Mouse (Mus musculus) embryonic facial prominence, embryonic 13.5 days (tissue): ENCODE results near the gene Etv4. TPM values are rescaled to one million over a fixed set of nuclear protein-coding genes. Genes with fewer than 3 reads are reported as not detected.
A peak's percentile ranks its signal among the peaks of the same experiment; 100 is the strongest.

Experiments
- ATAC-seq: fragments of 200-750 bp; cut with Nextera tagmentation; 2 replicates; pipeline ENCODE4 v1.8.0; 2017; ENCODE audit warnings: low read depth; ENCODE audit not compliant: insufficient number of reproducible peaks, insufficient read depth, low FRiP score, low TSS enrichment
- H3K27ac ChIP-seq: fragments of 300-500 bp; sonication (generic); 2 replicates; pipeline ENCODE4 v1.5.1; 2015; ENCODE audit warnings: moderate library complexity, mild to moderate bottlenecking, inconsistent platforms
- H3K27me3 ChIP-seq: fragments of 300-500 bp; sonication (generic); 2 replicates; pipeline ENCODE4 v1.6.1; 2015; ENCODE audit warnings: mild to moderate bottlenecking, inconsistent platforms
- H3K36me3 ChIP-seq: fragments of 300-500 bp; sonication (generic); 2 replicates; pipeline ENCODE4 v1.6.1; 2015; ENCODE audit warnings: mild to moderate bottlenecking, inconsistent platforms
- H3K4me1 ChIP-seq: fragments of 300-500 bp; sonication (generic); 2 replicates; pipeline ENCODE4 v1.6.1; 2015; ENCODE audit warnings: inconsistent platforms
- H3K4me2 ChIP-seq: fragments of 300-500 bp; sonication (generic); 2 replicates; pipeline ENCODE4 v1.6.1; 2015; ENCODE audit warnings: moderate library complexity, mild to moderate bottlenecking, inconsistent platforms
- H3K4me3 ChIP-seq: fragments of 300-500 bp; sonication (generic); 2 replicates; pipeline ENCODE4 v1.5.1; 2015; ENCODE audit warnings: mild to moderate bottlenecking, inconsistent platforms
- H3K9ac ChIP-seq: fragments of 300-500 bp; sonication (generic); 2 replicates; pipeline ENCODE4 v1.6.1; 2015; ENCODE audit warnings: mild to moderate bottlenecking, inconsistent platforms
- H3K9me3 ChIP-seq: fragments of 300-500 bp; sonication (generic); 2 replicates; pipeline ENCODE4 v1.6.1; 2016; ENCODE audit warnings: inconsistent platforms
- WGBS: fragments of 180-500 bp; shearing (Covaris S2); methylation state at CpG from one replicate; pipeline ENCODE4 v1.1.7; 2015; ENCODE audit warnings: mixed read lengths; 5-methylcytosine and 5-hydroxymethylcytosine counted together
- polyA plus RNA-seq: library from polyadenylated mRNA; unstranded; fragments of >200 nt; fragmentation: Nextera tagmentation; extraction: Ambion mirVana; gene quantifications from 2 replicates; pipeline ENCODE4 v1.2.1, GENCODE M21; 2015

Gene Etv4
- polyA plus RNA-seq, 1 experiment from 2014 or later = 13.2 TPM

DNA sequence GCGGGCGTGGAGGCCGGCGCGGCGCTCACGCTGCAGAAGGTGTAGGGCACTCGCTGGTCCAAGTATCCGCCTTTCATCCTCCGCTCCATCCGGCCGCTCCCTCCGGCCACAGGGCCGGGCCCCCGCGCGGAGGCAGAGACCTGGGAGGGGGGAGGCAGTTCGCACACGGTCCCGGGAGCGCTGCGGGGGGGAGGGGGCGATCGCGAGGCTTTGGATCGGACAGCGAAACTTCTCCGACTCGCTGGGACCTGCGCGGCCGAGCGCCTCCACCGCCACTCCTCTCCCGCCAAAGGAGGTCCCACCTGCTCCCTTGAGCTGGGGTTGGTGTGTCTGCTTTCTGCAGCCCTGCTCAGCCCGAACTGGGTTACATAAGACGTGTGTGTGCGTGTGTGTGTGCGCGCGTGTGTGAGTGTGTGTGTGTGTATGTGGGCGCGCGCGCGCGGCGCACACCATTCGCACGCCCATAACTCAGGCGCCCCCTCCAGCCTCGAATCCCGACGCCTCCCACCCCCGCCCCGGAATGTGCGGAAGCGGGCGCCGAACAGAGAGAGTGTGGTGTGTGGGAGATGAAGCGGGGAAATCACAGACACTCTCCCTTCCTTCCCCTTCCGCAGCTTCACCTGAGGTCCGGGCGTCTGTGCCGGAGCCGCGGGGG lies 556 bp downstream of the Etv4 start:
- Histone ChIP-seq H3K9me3 (no peaks in the 10 kb centered on the region), H3K36me3 (no peaks in the 10 kb centered on the region), H3K4me3 (peak overlapping the region; percentile 58), H3K4me2 (peak overlapping the region; percentile 98), H3K27me3 (peaks cover 70% of the 10 kb centered on the region), H3K4me1 (peaks cover 27% of the 10 kb centered on the region), H3K9ac (peak overlapping the region; percentile 71), H3K27ac (peak overlapping the region; percentile 83)
- ATAC-seq = peak; percentile 64
- 0% methylated on average over 67 of the region's 67 CpGs for WGBS

GRCm38 (mm10) chr11:101784072-101784471 lies 1.1 kb downstream of the Etv4 start:
- Histone ChIP-seq H3K4me2 (peak overlapping the region; percentile 98), H3K9ac (peak overlapping the region; percentile 71), H3K4me1 (peaks cover 27% of the 10 kb centered on the region), H3K27ac (peak overlapping the region; percentile 28; the same call in 1 of the 2 replicates), H3K27me3 (peaks cover 70% of the 10 kb centered on the region), H3K9me3 (no peaks in the 10 kb centered on the region), H3K36me3 (no peaks in the 10 kb centered on the region), H3K4me3 (peak overlapping the region; percentile 58)
- ATAC-seq = no peak
- WGBS = under 1% methylated on average over 19 of the region's 19 CpGs

- Histone ChIP-seq H3K9me3 (no peaks in the 10 kb centered on the region), H3K36me3 (no peaks in the 10 kb centered on the region), H3K27ac (0 out of 2 replicates have a peak overlapping the region, but pooled peaks have one; percentile 28), H3K4me1 (peaks cover 27% of the 10 kb centered on the region), H3K4me3 (peak overlapping the region; percentile 58), H3K4me2 (peak overlapping the region; percentile 98), H3K9ac (peak overlapping the region; percentile 71; the same call in 1 of the 2 replicates), H3K27me3 (peaks cover 68% of the 10 kb centered on the region)
- 20% methylated on average over 9 of the region's 9 CpGs for WGBS
- ATAC-seq = no peak
Measured at GRCm38 (mm10) chr11:101783584-101783983, 1.6 kb downstream of the Etv4 start.

- Histone ChIP-seq H3K27me3 (peaks cover 64% of the 10 kb centered on the region), H3K4me1 (peaks cover 27% of the 10 kb centered on the region), H3K4me3 (no peak overlapping the region), H3K36me3 (no peaks in the 10 kb centered on the region), H3K9ac (no peak overlapping the region), H3K9me3 (no peaks in the 10 kb centered on the region), H3K27ac (no peak overlapping the region), H3K4me2 (peak overlapping the region; percentile 98; the same call in 1 of the 2 replicates)
- 63% methylated on average over 1 of the region's 1 CpGs for WGBS
- no peak for ATAC-seq
Measured at GRCm38 (mm10) chr11:101783135-101783534, 2.0 kb downstream of the Etv4 start.

- ATAC-seq = no peak
- 70% methylated on average over 4 of the region's 4 CpGs for WGBS
- peaks cover 16% of the 10 kb centered on the region for H3K27me3 ChIP-seq
Measured at GRCm38 (mm10) chr11:101776846-101777245, 8.3 kb downstream of the Etv4 start.

DNA sequence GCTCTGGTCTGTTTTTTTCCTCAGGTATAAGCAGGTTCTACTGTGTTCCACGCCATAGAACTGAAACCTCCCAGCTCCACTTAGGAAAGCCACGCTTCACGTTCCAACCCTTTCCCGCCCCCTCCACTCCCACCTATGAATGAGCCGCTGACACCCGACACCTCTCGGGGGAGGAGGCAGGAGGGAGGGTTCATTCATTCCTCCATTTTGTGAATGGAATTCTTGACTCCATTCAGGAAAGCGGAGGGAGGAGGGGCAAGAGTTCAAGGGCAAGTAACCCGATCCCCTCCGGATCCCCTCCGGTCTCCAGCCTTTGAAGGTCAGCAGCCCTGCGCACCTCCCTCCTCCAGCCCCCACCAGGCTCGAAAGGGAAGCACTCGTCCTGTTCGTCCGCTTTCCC lies 12.7 kb downstream of the Etv4 start:
- H3K4me1 ChIP-seq = peaks cover 11% of the 10 kb centered on the region
- H3K36me3 ChIP-seq = peaks cover 19% of the 10 kb centered on the region
- peak overlapping the region; percentile 49; the same call in 1 of the 2 replicates for H3K27ac ChIP-seq
- ATAC-seq = peak; percentile 79
- H3K4me2 ChIP-seq = peak overlapping the region; percentile 68
- peaks cover 11% of the 10 kb centered on the region for H3K27me3 ChIP-seq
- no peaks in the 10 kb centered on the region for H3K9me3 ChIP-seq
- H3K4me3 ChIP-seq = peak overlapping the region; percentile 40
- 0% methylated on average over 16 of the region's 16 CpGs for WGBS
- peak overlapping the region; percentile 54; the same call in 1 of the 2 replicates for H3K9ac ChIP-seq

More at GRCm38 (mm10) chr11:101776846-101777245, 8.3 kb downstream of the Etv4 start:
- no peak overlapping the region for H3K27ac ChIP-seq
- no peak overlapping the region for H3K4me2 ChIP-seq
- peaks cover 12% of the 10 kb centered on the region for H3K4me1 ChIP-seq
- no peak overlapping the region for H3K4me3 ChIP-seq
- H3K9ac ChIP-seq = no peak overlapping the region
- no peaks in the 10 kb centered on the region for H3K9me3 ChIP-seq
- no peaks in the 10 kb centered on the region for H3K36me3 ChIP-seq

DNA sequence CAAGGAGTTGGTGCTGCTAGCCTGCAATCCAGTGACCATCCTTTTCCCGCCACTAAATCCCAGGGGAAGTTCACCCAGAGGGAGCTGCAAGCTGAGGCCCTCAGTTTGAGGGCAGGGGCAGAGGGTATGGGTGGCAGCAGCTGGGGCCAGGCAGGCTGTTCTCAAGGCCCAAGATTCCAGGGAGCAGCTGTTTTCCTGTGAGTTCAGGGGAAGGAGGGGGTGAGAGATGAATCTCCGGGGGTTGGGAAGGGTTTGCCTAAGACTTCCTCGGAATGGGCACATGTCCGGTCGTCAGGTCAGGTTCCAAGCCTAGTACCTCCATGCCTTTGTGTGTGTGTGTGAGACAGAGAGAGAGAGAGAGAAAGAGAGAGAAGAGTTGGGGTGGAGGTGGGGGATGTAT lies 13.1 kb downstream of the Etv4 start:
- Histone ChIP-seq H3K4me1 (peaks cover 11% of the 10 kb centered on the region), H3K4me2 (peak overlapping the region; percentile 68), H3K4me3 (peak overlapping the region; percentile 40), H3K27ac (peak overlapping the region; percentile 49; the same call in 1 of the 2 replicates), H3K36me3 (peaks cover 23% of the 10 kb centered on the region), H3K27me3 (peaks cover 11% of the 10 kb centered on the region), H3K9me3 (no peaks in the 10 kb centered on the region), H3K9ac (no peak overlapping the region)
- ATAC-seq = no peak
- 3% methylated on average over 5 of the region's 5 CpGs for WGBS

DNA sequence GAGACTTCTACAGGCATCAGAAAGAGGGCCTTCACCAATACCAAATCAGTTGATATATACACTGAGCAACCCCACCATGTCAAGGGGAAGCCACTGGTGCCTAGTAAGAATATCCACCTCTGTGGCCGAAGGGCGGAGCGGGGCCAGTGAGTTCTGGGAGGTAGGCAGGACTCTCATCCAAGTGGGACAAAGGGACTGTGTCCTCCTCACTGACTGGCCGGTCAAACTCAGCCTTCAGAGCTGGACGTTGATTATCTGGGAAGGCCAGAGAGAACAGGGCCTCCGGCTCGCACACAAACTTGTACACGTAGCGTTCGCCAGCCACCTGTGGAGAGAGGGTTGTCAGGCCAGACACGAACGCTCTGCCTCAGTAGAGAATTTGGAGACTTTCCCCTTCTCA lies 14.9 kb downstream of the Etv4 start:
- WGBS = 89% methylated on average over 12 of the region's 12 CpGs
- peaks cover 11% of the 10 kb centered on the region for H3K4me1 ChIP-seq
- no peak overlapping the region for H3K4me3 ChIP-seq
- H3K4me2 ChIP-seq = no peak overlapping the region
- no peak for ATAC-seq
- H3K27me3 ChIP-seq = peaks cover 11% of the 10 kb centered on the region
- H3K27ac ChIP-seq = no peak overlapping the region
- H3K9me3 ChIP-seq = no peaks in the 10 kb centered on the region
- H3K36me3 ChIP-seq = peaks cover 40% of the 10 kb centered on the region
- H3K9ac ChIP-seq = no peak overlapping the region

GRCm38 (mm10) chr11:101768721-101769120 lies 16.4 kb downstream of the Etv4 start:
- H3K4me1 ChIP-seq = peaks cover 11% of the 10 kb centered on the region
- no peak overlapping the region for H3K4me3 ChIP-seq
- ATAC-seq = no peak
- no peaks in the 10 kb centered on the region for H3K9me3 ChIP-seq
- peaks cover 53% of the 10 kb centered on the region for H3K36me3 ChIP-seq
- H3K27me3 ChIP-seq = peaks cover 4% of the 10 kb centered on the region
- H3K4me2 ChIP-seq = no peak overlapping the region
- no peak overlapping the region for H3K9ac ChIP-seq
- H3K27ac ChIP-seq = no peak overlapping the region
- WGBS = 93% methylated on average over 6 of the region's 6 CpGs

DNA sequence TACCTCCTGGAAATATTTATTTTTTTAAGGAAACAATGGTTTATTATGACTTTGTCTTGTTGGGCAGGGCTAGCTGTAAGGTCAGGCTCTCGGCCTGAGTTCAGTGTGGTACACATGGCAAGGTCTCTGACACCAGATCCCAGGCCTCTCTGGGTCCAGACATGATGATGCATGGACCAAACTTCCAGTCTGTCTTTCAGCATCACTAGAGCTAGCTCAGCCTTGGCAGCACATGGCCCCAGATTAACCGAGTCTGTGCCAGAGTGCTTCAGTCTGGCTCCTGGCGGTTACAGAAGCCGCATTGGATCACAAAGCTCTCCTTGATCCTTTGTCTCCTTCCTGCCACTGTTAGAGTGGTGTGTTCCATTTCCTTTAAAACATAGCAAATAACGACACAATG lies 17.8 kb downstream of the Etv4 start:
- H3K27ac ChIP-seq = no peak overlapping the region
- no peak overlapping the region for H3K4me2 ChIP-seq
- no peak overlapping the region for H3K9ac ChIP-seq
- H3K4me1 ChIP-seq = peaks cover 7% of the 10 kb centered on the region
- 75% methylated on average over 5 of the region's 5 CpGs for WGBS
- no peaks in the 10 kb centered on the region for H3K9me3 ChIP-seq
- peaks cover 64% of the 10 kb centered on the region for H3K36me3 ChIP-seq
- no peak for ATAC-seq
- H3K4me3 ChIP-seq = no peak overlapping the region
- no peaks in the 10 kb centered on the region; the same call in 1 of the 2 replicates for H3K27me3 ChIP-seq

- no peak overlapping the region for H3K4me3 ChIP-seq
- WGBS = 93% methylated on average over 8 of the region's 8 CpGs
- H3K36me3 ChIP-seq = peaks cover 90% of the 10 kb centered on the region
- no peaks in the 10 kb centered on the region for H3K4me1 ChIP-seq
- no peak overlapping the region for H3K4me2 ChIP-seq
- H3K27me3 ChIP-seq = no peaks in the 10 kb centered on the region
- no peak overlapping the region for H3K27ac ChIP-seq
- no peak overlapping the region for H3K9ac ChIP-seq
- no peak for ATAC-seq
- no peaks in the 10 kb centered on the region for H3K9me3 ChIP-seq
Measured at GRCm38 (mm10) chr11:101764546-101764945, 20.6 kb downstream of the Etv4 start.

GRCm38 (mm10) chr11:101763723-101764122 lies 21.4 kb downstream of the Etv4 start:
- no peak for ATAC-seq
- Histone ChIP-seq H3K4me2 (no peak overlapping the region), H3K27ac (no peak overlapping the region), H3K9me3 (no peaks in the 10 kb centered on the region), H3K4me3 (no peak overlapping the region), H3K27me3 (no peaks in the 10 kb centered on the region), H3K9ac (no peak overlapping the region), H3K36me3 (peaks cover 92% of the 10 kb centered on the region), H3K4me1 (no peaks in the 10 kb centered on the region)
- 53% methylated on average over 7 of the region's 7 CpGs for WGBS
